Mouse (Mus musculus): ENCODE data around the gene Ppp2r5c.

Gene Ppp2r5c

GRCm38 (mm10) chr12:110442238-110442637 lies 4.7 kb upstream of the Ppp2r5c start:
- no peak for DNase-seq (ENCODE audit: low read depth)

GRCm38 (mm10) chr12:110444530-110444929 lies 2.4 kb upstream of the Ppp2r5c start:
- DNase-seq (ENCODE audit: low read depth), result no peak

GRCm38 (mm10) chr12:110445775-110446174 lies 1.1 kb upstream of the Ppp2r5c start:
- peak; percentile 6 for DNase-seq (ENCODE audit: low read depth)

GRCm38 (mm10) chr12:110447306-110447705 lies 386 bp downstream of the Ppp2r5c start:
- peak; percentile 41 for DNase-seq (ENCODE audit: low read depth)

GRCm38 (mm10) chr12:110448767-110449166 lies 1.8 kb downstream of the Ppp2r5c start:
- no peak for DNase-seq (ENCODE audit: low read depth)

- peak; percentile 87 for DNase-seq (ENCODE audit: low read depth)
These were observed 7.3 kb downstream of the Ppp2r5c start for GRCm38 (mm10) chr12:110454223-110454622.

GRCm38 (mm10) chr12:110456024-110456423 lies 9.1 kb downstream of the Ppp2r5c start:
- no peak for DNase-seq (ENCODE audit: low read depth)

GRCm38 (mm10) chr12:110458667-110459066 lies 11.7 kb downstream of the Ppp2r5c start:
- peak; percentile 11 for DNase-seq (ENCODE audit: low read depth)

- peak; percentile 11 for DNase-seq (ENCODE audit: low read depth)
These were observed 13.7 kb downstream of the Ppp2r5c start for GRCm38 (mm10) chr12:110460418-110461300.

- no peak for DNase-seq (ENCODE audit: low read depth)
These were observed 16.8 kb downstream of the Ppp2r5c start for GRCm38 (mm10) chr12:110463711-110464110.

- DNase-seq (ENCODE audit: low read depth), result no peak
These were observed 24.5 kb downstream of the Ppp2r5c start for GRCm38 (mm10) chr12:110471426-110471825.

GRCm38 (mm10) chr12:110472247-110472646 lies 25.3 kb downstream of the Ppp2r5c start:
- DNase-seq (ENCODE audit: low read depth), result no peak

GRCm38 (mm10) chr12:110474497-110474896 lies 27.6 kb downstream of the Ppp2r5c start:
- no peak for DNase-seq (ENCODE audit: low read depth)

GRCm38 (mm10) chr12:110476561-110476960 lies 29.6 kb downstream of the Ppp2r5c start:
- no peak for DNase-seq (ENCODE audit: low read depth)

GRCm38 (mm10) chr12:110477906-110478305 lies 31.0 kb downstream of the Ppp2r5c start:
- DNase-seq (ENCODE audit: low read depth), result no peak

GRCm38 (mm10) chr12:110478601-110479008 lies 31.7 kb downstream of the Ppp2r5c start:
- DNase-seq (ENCODE audit: low read depth), result no peak

GRCm38 (mm10) chr12:110479268-110479667 lies 32.3 kb downstream of the Ppp2r5c start:
- no peak for DNase-seq (ENCODE audit: low read depth)

- no peak for DNase-seq (ENCODE audit: low read depth)
These were observed 33.8 kb downstream of the Ppp2r5c start for GRCm38 (mm10) chr12:110480701-110481100.

GRCm38 (mm10) chr12:110483761-110484160 lies 36.8 kb downstream of the Ppp2r5c start:
- no peak for DNase-seq (ENCODE audit: low read depth)

- peak; percentile 27 for DNase-seq (ENCODE audit: low read depth)
These were observed 38.1 kb downstream of the Ppp2r5c start for GRCm38 (mm10) chr12:110484824-110485584.

GRCm38 (mm10) chr12:110485585-110486331 lies 38.8 kb downstream of the Ppp2r5c start:
- DNase-seq (ENCODE audit: low read depth), result peak; percentile 91

- no peak for DNase-seq (ENCODE audit: low read depth)
These were observed 39.9 kb downstream of the Ppp2r5c start for GRCm38 (mm10) chr12:110486852-110487251.
